Mouse (Mus musculus): ENCODE measurements around the gene Brd7.

- TF ChIP-seq POLR2A (IDR thresholded peaks at IDR 0.05; ENCODE audit: borderline replicate concordance, control insufficient read depth, low read depth, low read length) (no peak), CTCF (IDR thresholded peaks at IDR 0.05; ENCODE audit: control insufficient read depth, insufficient read depth, low read length) (no peak)
Measured at GRCm38 (mm10) chr8:88361044-88361707, 818 bp downstream of the Brd7 start.
